Mouse (Mus musculus): ENCODE data around the gene Hif3a.

GRCm38 (mm10) chr7:17007300-17007699 lies 54.9 kb downstream of the Hif3a start:
- TF ChIP-seq GATA1 (IDR thresholded peaks at IDR 0.05; ENCODE audit: borderline replicate concordance, low read length): no peak
- no peak for TF ChIP-seq FLI1 (IDR thresholded peaks at IDR 0.05; ENCODE audit: low read length)
